Mouse (Mus musculus): ENCODE data around the gene Khnyn. TPM values are rescaled to one million over a fixed set of nuclear protein-coding genes. Genes with fewer than 3 reads are reported as not detected.

Gene Khnyn
- total RNA-seq, 2 experiments from 2014 or later = 11.4 to 12.2 TPM

- peak; percentile 59 to 92 for DNase-seq (ENCODE audit: low spot score in 2 of 2)
Measured at GRCm38 (mm10) chr14:55918240-55919082, 33.7 kb downstream of the Khnyn start.

DNA sequence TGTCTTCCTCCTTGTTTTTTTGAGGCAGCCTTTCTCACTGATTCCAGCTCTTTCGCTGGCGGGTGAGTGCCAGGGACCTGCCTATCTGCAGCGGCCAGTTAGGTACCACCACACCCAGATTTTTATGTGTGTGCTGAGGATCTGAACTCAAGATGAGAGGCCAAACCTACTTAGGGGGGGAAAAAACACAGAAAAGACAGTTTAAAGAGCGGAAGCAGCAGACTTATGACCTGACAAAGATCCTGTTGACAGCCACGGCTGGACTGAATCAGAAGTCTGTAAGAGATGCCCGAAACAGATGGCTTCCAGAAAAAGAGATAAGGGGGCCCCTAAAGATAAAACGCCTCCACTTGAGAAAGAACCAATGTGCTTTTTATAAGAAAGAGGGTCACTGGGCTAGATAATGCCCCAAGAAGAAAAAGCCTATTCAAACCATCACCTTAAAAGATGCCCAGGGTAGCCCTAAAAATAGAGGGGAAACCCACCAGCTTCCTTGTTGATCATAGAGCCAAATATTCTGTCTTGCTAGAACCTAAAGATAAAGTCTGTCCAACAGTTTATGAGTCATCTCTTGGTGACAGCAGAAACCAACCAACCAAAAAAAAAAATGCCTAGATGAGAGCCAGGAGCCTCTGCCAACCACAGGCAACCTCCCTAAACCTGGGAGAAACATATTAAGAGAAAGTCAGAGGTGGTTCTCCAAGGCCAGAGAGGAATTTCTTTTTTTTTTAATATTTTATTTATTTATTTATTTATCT, 37.9 kb downstream of the Khnyn start:
- DNase-seq (ENCODE audit: low spot score in 2 of 2) = no peak

DNA sequence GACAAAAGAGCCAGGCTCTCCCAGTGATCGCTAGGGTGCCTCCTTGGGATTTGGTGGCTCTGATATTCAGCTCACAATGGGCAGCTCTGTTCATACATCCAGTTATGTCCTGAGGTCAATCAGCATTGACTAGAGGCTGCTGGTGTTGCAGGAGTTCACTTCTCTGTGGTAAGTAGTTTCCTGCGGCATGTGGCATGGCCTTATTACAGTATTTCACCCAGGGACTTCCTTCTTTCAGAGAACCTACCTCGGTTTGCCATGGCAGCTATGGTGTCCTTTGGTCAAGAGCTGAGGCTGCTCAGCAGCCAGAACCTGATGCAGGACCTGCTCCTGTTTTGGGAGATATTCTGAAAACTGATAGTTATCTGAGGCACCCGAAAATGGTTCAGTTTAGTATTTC, 42.1 kb downstream of the Khnyn start:
- no peak for DNase-seq (ENCODE audit: low spot score in 2 of 2)

- DNase-seq (ENCODE audit: low spot score in 2 of 2) = no peak
Measured at GRCm38 (mm10) chr14:55929263-55929997, 44.7 kb downstream of the Khnyn start.

DNA sequence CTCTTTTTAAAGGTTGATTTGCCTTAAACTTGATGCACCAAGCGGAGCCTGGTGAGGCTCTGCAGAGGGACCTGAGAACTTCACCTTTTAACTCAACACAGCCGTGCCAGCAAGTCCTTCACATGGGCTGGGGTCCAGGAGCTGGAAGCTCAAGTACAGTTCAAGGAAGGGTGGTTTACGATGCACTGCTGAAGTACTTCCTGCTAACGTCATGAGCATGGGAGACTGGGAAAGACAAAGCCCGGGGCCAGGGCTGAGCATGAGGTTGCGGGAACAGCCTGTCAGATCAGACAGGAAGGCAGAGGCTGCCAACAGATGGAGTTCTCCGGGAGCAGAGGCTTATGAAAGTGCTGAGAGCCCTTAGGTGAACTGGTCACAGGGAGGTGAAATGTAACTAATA, 48.8 kb downstream of the Khnyn start:
- no peak for DNase-seq (ENCODE audit: low spot score in 2 of 2)

DNA sequence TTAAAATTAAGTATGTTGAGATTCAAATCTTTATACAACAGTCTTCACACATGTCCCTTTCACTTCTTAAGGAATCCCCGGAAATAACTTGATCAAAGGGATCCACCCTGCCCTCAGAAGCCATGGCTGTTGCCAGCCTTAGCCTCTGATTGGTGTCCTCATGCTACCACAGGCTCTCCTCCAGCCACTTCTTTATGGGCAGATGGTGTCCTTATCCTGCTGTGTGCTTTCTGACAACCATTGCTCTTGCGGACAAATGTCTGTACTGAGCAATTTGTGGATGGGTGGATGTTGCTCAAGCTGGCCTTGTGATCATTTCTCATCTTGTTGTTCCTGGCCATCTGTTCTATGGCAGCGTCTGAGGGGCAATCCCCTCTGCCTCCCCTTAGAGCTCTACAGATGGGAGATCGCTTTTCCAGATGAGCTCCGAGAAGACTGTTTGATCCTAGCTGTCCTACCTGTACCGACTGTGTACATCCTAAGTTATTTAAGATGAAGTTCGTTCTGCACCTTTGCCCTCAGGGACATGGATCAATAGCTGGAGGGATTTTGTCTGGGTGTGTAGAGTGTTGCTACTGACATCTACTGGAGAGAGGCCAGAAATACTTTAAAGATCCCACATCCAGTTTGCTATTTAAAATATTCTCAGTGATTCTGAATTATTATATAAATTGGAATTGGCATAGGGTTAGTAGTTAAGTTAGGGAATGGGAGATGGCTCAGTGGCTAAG, 55.5 kb downstream of the Khnyn start:
- no peak for DNase-seq (ENCODE audit: low spot score in 2 of 2)

- no peak for DNase-seq (ENCODE audit: low spot score in 2 of 2)
Measured at GRCm38 (mm10) chr14:55943601-55944000, 58.9 kb downstream of the Khnyn start.

GRCm38 (mm10) chr14:55944575-55944974, 59.8 kb downstream of the Khnyn start, which contains the start of gene Cma1:
Gene Cma1 (minus strand): TSS chr14:55944675.
- DNase-seq (ENCODE audit: low spot score in 2 of 2) = no peak

DNA sequence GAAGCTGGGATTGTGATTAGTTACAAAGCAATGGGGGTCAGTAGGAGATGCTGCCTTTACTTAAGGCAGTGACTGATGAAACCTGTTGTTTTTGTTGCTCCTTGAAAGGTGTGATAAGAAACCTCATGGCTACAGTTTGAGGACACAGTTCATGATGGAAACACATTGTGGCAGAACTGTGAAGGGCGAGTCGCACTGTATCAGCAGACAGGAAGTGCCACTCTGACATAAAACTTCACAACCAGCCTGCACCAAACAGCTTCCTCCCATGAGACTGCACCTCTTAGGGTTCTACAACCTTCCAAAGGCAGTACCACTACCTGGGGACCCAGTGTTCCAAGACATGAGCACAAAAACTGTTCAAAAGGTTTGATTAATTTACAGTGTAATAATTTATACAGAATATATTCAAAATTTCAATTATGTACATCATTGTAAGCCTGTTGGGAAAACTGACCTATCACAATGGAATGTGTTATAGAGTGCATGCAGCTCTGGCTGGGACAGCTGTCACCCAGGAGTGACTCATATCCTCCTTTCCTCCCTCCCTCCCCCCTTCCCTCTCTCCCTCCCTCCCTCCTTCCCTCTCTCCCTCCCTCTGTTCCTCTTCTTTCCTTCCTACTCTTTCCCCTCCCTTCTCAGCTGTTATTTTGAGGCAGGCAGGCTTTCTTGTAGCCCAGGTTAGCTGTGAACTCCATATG, 61.7 kb downstream of the Khnyn start:
- DNase-seq (ENCODE audit: low spot score in 2 of 2) = no peak

Other genes with a start within 250 kb of the Khnyn start
- 100 to 1,000 TPM; 119 to 128 TPM for gene Ipo4, start 249.0 kb upstream of the Khnyn start, total RNA-seq (2021)
- 1 to 10 TPM; 2.7 to 3.8 TPM for gene Gm49378, start 247.1 kb upstream of the Khnyn start, total RNA-seq (2021)
- gene Tm9sf1, start 241.1 kb upstream of the Khnyn start, total RNA-seq (2021) = 10 to 100 TPM; 39.6 to 40.8 TPM
- 1 to 10 TPM in 1 of 2 experiments, under 1 TPM in 1; 0.79 to 1.2 TPM for gene Tssk4, start 234.8 kb upstream of the Khnyn start, total RNA-seq (2021)
- 10 to 100 TPM; 45.5 to 52.3 TPM for gene Mdp1, start 224.4 kb upstream of the Khnyn start, total RNA-seq (2021)
- gene Gmpr2, start 213.0 kb upstream of the Khnyn start, total RNA-seq (2021) = 10 to 100 TPM; 23.3 to 26.4 TPM
- 100 to 1,000 TPM; 294 to 304 TPM for gene Nedd8, start 212.8 kb upstream of the Khnyn start, total RNA-seq (2021)
- gene Tinf2, start 203.1 kb upstream of the Khnyn start, total RNA-seq (2021) = 10 to 100 TPM; 12.3 to 15.2 TPM
- gene Tgm1, start 171.0 kb upstream of the Khnyn start, total RNA-seq (2021) = not detected
- gene Rabggta, start 162.7 kb upstream of the Khnyn start, total RNA-seq (2021) = 10 to 100 TPM; 43.7 to 45.7 TPM
- gene Dhrs1, start 139.3 kb upstream of the Khnyn start, total RNA-seq (2021) = 10 to 100 TPM; 83.2 to 98.7 TPM
- 10 to 100 TPM; 11.7 to 14.5 TPM for gene Nop9, start 139.3 kb upstream of the Khnyn start, total RNA-seq (2021)
- gene Cideb, start 126.5 kb upstream of the Khnyn start, total RNA-seq (2021) = 1 to 10 TPM; 1.7 to 2.2 TPM
- under 1 TPM; 0.12 to 0.13 TPM for gene Ltb4r2, start 123.5 kb upstream of the Khnyn start, total RNA-seq (2021)
- gene Ltb4r1, start 119.0 kb upstream of the Khnyn start, total RNA-seq (2021) = under 1 TPM in 1 of 2 experiments, not detected in 1; 0.45 TPM
- gene Adcy4, start 100.9 kb upstream of the Khnyn start, total RNA-seq (2021) = 1 to 10 TPM; 3.1 to 4.4 TPM
- gene Ripk3, start 96.1 kb upstream of the Khnyn start, total RNA-seq (2021) = 1 to 10 TPM in 1 of 2 experiments, under 1 TPM in 1; 0.52 to 1.1 TPM
- gene Nfatc4, start 61.8 kb upstream of the Khnyn start, total RNA-seq (2021) = 1 to 10 TPM; 1.4 to 2.3 TPM
- gene Nynrin, start 30.9 kb upstream of the Khnyn start, total RNA-seq (2021) = 1 to 10 TPM; 7.0 to 8.0 TPM
- gene Cbln3, start 555 bp upstream of the Khnyn start, total RNA-seq (2021) = under 1 TPM; 0.15 to 0.64 TPM
- 10 to 100 TPM; 71.8 to 74.1 TPM for gene Sdr39u1, start 15.3 kb downstream of the Khnyn start, total RNA-seq (2021)
- not detected for gene Cma1, start 59.7 kb downstream of the Khnyn start, total RNA-seq (2021)
- gene Cma2, start 66.0 kb downstream of the Khnyn start, total RNA-seq (2021) = not detected
- gene Mcpt1, start 133.0 kb downstream of the Khnyn start, total RNA-seq (2021) = not detected
- gene Mcpt9, start 145.5 kb downstream of the Khnyn start, total RNA-seq (2021) = not detected
- gene Mcpt2, start 157.1 kb downstream of the Khnyn start, total RNA-seq (2021) = not detected
- gene Mcpt4, start 177.4 kb downstream of the Khnyn start, total RNA-seq (2021) = under 1 TPM in 1 of 2 experiments, not detected in 1; 0.30 TPM
- not detected for gene Mcpt8, start 200.3 kb downstream of the Khnyn start, total RNA-seq (2021)
- gene Ctsg, start 217.6 kb downstream of the Khnyn start, total RNA-seq (2021) = not detected
- gene Gzme, start 235.7 kb downstream of the Khnyn start, total RNA-seq (2021) = not detected
- gene Gzmd, start 247.7 kb downstream of the Khnyn start, total RNA-seq (2021) = not detected